Mouse (Mus musculus) A20 (cell line): ENCODE measurements at regions not wholly inside any gene's neighbourhood (a gene's known extent, or its start where the extent isn't known, plus 50 kb on each side); places are given as distances from the start of the nearest gene placed in this dataset.
"Not testable (repeated sequence)": the region's sequence is repeated elsewhere in the genome, so short reads cannot be mapped to it uniquely, and the experiment has no call there.

ENCODE experiments used
- DNase-seq: peaks from one replicate; pipeline ENCODE4 v3.0.0-alpha.2; 2011; ENCODE audit warnings: low read depth, low spot score

- no peak for DNase-seq
Observed at GRCm38 (mm10) chr5:142281997-142282396, 119.3 kb upstream of the Foxk1 start.

GRCm38 (mm10) chr5:142287981-142288380, 113.3 kb upstream of the Foxk1 start:
- DNase-seq = no peak

- no peak for DNase-seq
Observed at GRCm38 (mm10) chr5:142291451-142291850, 109.8 kb upstream of the Foxk1 start.

GRCm38 (mm10) chr5:142296401-142296800, 104.9 kb upstream of the Foxk1 start:
- not testable (repeated sequence) for DNase-seq

- DNase-seq = no peak
Observed at GRCm38 (mm10) chr5:142299621-142300020, 101.7 kb upstream of the Foxk1 start.

- no peak for DNase-seq
Observed at GRCm38 (mm10) chr5:142308511-142308910, 92.8 kb upstream of the Foxk1 start.

- DNase-seq = no peak
Observed at GRCm38 (mm10) chr5:142313944-142314343, 87.4 kb upstream of the Foxk1 start.

GRCm38 (mm10) chr5:142314466-142314865, 86.8 kb upstream of the Foxk1 start:
- no peak for DNase-seq

GRCm38 (mm10) chr5:142319268-142319667, 82.0 kb upstream of the Foxk1 start:
- peak; percentile 68 for DNase-seq

- no peak for DNase-seq
Observed at GRCm38 (mm10) chr5:142321316-142321715, 80.0 kb upstream of the Foxk1 start.

- DNase-seq = no peak
Observed at GRCm38 (mm10) chr5:142324928-142325327, 76.4 kb upstream of the Foxk1 start.

- DNase-seq = no peak
Observed at GRCm38 (mm10) chr5:142325560-142325959, 75.7 kb upstream of the Foxk1 start.

- peak; percentile 63 for DNase-seq
Observed at GRCm38 (mm10) chr5:142327261-142327660, 74.0 kb upstream of the Foxk1 start.

GRCm38 (mm10) chr5:142329724-142330520, 71.4 kb upstream of the Foxk1 start:
- peak; percentile 42 for DNase-seq

GRCm38 (mm10) chr5:142332744-142333143, 68.6 kb upstream of the Foxk1 start:
- DNase-seq = no peak

GRCm38 (mm10) chr5:142337436-142337835, 63.9 kb upstream of the Foxk1 start:
- DNase-seq = no peak

GRCm38 (mm10) chr5:142338051-142338450, 63.2 kb upstream of the Foxk1 start:
- no peak for DNase-seq

GRCm38 (mm10) chr5:142340205-142341025, 60.9 kb upstream of the Foxk1 start:
- DNase-seq = no peak

- DNase-seq = no peak
Observed at GRCm38 (mm10) chr5:142341026-142341432, 60.3 kb upstream of the Foxk1 start.

- no peak for DNase-seq
Observed at GRCm38 (mm10) chr5:142346454-142346853, 54.8 kb upstream of the Foxk1 start.

GRCm38 (mm10) chr5:142350574-142350973, 50.7 kb upstream of the Foxk1 start:
- peak; percentile 70 for DNase-seq
